Mouse (Mus musculus) testis, adult 2 months (tissue): ENCODE data around the gene Corin. TPM values are rescaled to one million over a fixed set of nuclear protein-coding genes. Genes with fewer than 3 reads are reported as not detected.

ENCODE experiments used
- H3K27ac ChIP-seq: fragments of 200-500 bp; 2 replicates; pipeline ENCODE4 v1.5.1; 2012; ENCODE audit warnings: low read depth, low read length; ENCODE audit not compliant: control insufficient read depth, insufficient read depth
- H3K27me3 ChIP-seq: fragments of 200-500 bp; 2 replicates; pipeline ENCODE4 v1.6.1; 2012; ENCODE audit warnings: mild to moderate bottlenecking, low read length, moderate library complexity; ENCODE audit not compliant: control insufficient read depth, insufficient read depth
- H3K36me3 ChIP-seq: fragments of 200-500 bp; 2 replicates; pipeline ENCODE4 v1.6.1; 2012; ENCODE audit warnings: mild to moderate bottlenecking, low read length; ENCODE audit not compliant: control insufficient read depth, insufficient read depth
- H3K4me1 ChIP-seq: fragments of 200-500 bp; 2 replicates; pipeline ENCODE4 v1.6.1; 2012; ENCODE audit warnings: low read length; ENCODE audit not compliant: control insufficient read depth, insufficient read depth
- H3K4me3 ChIP-seq: fragments of 200-500 bp; 2 replicates; pipeline ENCODE4 v1.5.1; 2012; ENCODE audit warnings: low read depth, mild to moderate bottlenecking, low read length, moderate library complexity, mixed read lengths; ENCODE audit not compliant: control insufficient read depth
- CTCF ChIP-seq: fragments of 200-500 bp; IDR thresholded peaks from 2 replicates; pipeline ENCODE4 v1.5.1; 2012; ENCODE audit warnings: low read depth, mild to moderate bottlenecking, inconsistent platforms, low read length, moderate library complexity; ENCODE audit not compliant: control insufficient read depth, insufficient read depth, insufficient replicate concordance
- POLR2A ChIP-seq: fragments of 200-500 bp; IDR thresholded peaks from 2 replicates; pipeline ENCODE4 v1.6.1; 2012; ENCODE audit warnings: low read depth, mild to moderate bottlenecking, inconsistent platforms, low read length, moderate library complexity; ENCODE audit not compliant: control insufficient read depth
- polyA plus RNA-seq: library from polyadenylated mRNA; depleted of rRNA; stranded (reverse); fragments of >200 nt; gene quantifications from 2 replicates; pipeline ENCODE4 v1.2.3, GENCODE M21; 2012

The Corin gene
- polyA plus RNA-seq, 1 experiment, result 11.2 TPM

- Histone ChIP-seq H3K4me1 (no peaks in the 10 kb centered on the region), H3K36me3 (no peaks in the 10 kb centered on the region), H3K4me3 (no peak overlapping the region), H3K27ac (no peak overlapping the region), H3K27me3 (no peaks in the 10 kb centered on the region)
- TF ChIP-seq POLR2A (no peak), CTCF (no peak)
Measured at GRCm38 (mm10) chr5:72441181-72441580, 63.1 kb downstream of the Corin start.

DNA sequence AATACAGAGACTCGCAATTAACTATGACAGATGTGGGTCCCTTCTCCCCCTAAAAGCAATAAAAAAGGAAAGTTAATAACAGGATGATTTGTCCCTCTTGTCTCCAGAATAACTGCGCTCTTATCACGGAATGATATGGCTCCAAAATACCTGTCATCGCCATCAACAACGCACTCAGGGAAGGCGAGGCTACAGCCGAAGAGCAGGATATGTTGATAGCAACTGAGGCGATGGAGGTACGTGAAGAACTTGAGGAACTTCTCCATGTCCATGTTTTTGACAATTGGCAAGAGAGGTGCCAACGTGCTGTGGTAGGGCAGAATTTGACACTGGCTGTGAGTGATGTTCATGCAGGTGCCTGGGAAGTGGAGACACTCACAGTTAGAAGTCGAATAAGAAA is 69.2 kb downstream of the Corin start:
- TF ChIP-seq CTCF (no peak), POLR2A (no peak)
- Histone ChIP-seq H3K4me1 (no peaks in the 10 kb centered on the region), H3K36me3 (no peaks in the 10 kb centered on the region), H3K27ac (no peak overlapping the region), H3K27me3 (no peaks in the 10 kb centered on the region), H3K4me3 (no peak overlapping the region)

DNA sequence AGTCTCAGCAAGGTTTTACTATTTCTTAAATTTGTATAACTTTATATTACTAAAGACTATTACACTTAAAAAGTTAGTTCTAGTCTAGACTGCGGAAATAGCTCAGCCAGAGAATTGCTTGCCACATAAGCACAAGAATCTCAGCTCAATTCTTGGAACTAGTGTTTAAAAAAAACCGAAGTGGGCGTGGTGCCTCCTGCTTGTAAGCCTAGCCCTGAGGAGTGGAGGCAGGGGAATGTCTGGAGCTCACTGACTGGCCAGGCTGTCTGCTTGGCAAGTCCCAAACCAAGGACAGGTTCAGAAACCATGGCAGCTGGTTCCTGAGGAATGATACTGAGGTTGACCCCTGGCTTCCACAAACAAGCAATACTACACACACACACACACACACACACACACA is 72.4 kb downstream of the Corin start:
- TF ChIP-seq CTCF, result no peak
- no peak for TF ChIP-seq POLR2A
- Histone ChIP-seq H3K4me3 (no peak overlapping the region), H3K4me1 (no peaks in the 10 kb centered on the region), H3K36me3 (no peaks in the 10 kb centered on the region), H3K27me3 (no peaks in the 10 kb centered on the region), H3K27ac (no peak overlapping the region)

DNA sequence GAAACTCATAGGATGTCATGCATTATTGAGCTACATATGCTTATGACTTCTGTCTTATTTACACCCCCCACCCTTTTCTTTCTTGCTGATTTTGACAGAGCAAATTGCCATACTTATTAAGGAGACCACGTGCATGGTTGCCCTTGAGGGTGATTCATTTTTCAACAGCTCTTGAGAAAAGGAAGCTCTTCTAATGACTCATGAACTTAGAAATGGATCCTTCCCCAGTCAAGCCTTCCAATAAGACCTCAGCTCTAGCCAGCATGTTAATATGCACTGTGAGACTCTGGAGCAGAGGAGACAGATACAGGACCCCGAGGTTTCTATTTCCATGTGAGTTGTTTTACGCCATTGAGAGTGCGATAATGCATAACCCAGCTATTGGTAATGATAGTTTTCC is 76.7 kb downstream of the Corin start:
- Histone ChIP-seq H3K4me1 (no peaks in the 10 kb centered on the region), H3K27ac (no peak overlapping the region), H3K27me3 (no peaks in the 10 kb centered on the region), H3K36me3 (no peaks in the 10 kb centered on the region), H3K4me3 (no peak overlapping the region)
- TF ChIP-seq CTCF (no peak), POLR2A (no peak)

DNA sequence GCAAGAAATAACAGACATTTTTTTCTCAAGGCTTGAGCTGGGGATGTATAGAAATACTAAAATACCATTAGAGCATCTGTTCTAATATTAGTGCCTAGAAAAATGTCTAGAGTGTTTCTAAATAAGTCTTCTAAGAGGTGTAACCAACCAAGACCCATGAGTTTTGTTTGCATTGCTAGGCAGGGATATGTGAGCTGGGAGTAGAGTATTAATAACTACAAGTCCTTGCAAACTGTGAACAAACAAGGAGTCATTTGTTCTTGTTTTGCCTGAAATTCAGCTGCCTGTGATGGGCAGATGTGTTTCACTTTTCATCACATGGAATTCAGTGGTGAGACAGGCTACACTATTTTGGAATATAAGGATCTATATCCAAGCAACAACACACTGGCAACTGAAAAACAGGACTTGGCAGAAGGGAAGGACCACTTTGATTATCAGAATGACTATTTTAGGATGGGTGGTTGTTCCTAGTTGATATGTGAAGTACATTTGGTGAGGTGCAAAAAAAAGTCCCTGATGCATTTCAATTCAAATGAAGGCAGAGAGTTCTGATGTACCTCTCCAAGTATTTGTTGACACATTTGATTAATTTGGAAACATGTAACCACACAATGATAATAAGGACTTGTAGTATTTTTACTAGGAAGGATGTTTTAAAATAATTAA is 78.8 kb downstream of the Corin start:
- Histone ChIP-seq H3K36me3 (no peaks in the 10 kb centered on the region), H3K4me1 (no peaks in the 10 kb centered on the region), H3K27me3 (no peaks in the 10 kb centered on the region), H3K27ac (no peak overlapping the region), H3K4me3 (no peak overlapping the region)
- no peak for TF ChIP-seq POLR2A
- no peak for TF ChIP-seq CTCF

DNA sequence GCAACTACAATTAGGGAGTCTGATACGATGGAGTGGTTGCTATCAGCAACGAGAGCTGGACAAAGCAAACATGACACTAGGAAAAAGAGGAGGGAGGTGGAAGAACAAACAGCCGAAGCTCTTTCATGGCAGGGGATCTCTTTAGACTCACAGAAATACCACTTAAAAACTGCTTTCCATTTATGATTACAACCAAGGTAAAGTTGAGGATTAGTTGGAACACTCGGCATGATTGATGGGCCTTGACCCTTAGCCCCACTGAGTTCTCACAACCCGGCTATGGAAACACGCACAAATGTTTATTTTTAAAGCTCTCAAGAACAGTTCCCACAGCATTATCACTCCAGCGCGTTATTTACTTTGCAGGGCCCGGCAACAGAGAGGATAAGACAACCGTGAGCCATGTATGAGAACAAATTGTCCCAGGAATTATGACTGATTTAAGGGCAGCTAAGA is 92.4 kb downstream of the Corin start:
- TF ChIP-seq CTCF (no peak), POLR2A (no peak)
- Histone ChIP-seq H3K4me3 (no peak overlapping the region), H3K36me3 (no peaks in the 10 kb centered on the region), H3K27ac (no peak overlapping the region), H3K4me1 (no peaks in the 10 kb centered on the region), H3K27me3 (no peaks in the 10 kb centered on the region)

- Histone ChIP-seq H3K4me3 (no peak overlapping the region), H3K36me3 (no peaks in the 10 kb centered on the region), H3K4me1 (no peaks in the 10 kb centered on the region), H3K27ac (no peak overlapping the region), H3K27me3 (no peaks in the 10 kb centered on the region)
- no peak for TF ChIP-seq POLR2A
- TF ChIP-seq CTCF, result no peak
Measured at GRCm38 (mm10) chr5:72410841-72411240, 93.4 kb downstream of the Corin start.

- no peaks in the 10 kb centered on the region for H3K27me3 ChIP-seq
- TF ChIP-seq POLR2A (no peak), CTCF (no peak)
Measured at GRCm38 (mm10) chr5:72403376-72403775, 100.9 kb downstream of the Corin start.

GRCm38 (mm10) chr5:72402913-72403312 is 101.4 kb downstream of the Corin start:
- H3K4me3 ChIP-seq, result no peak overlapping the region
- no peaks in the 10 kb centered on the region for H3K27me3 ChIP-seq
- H3K4me1 ChIP-seq, result peaks cover 6% of the 10 kb centered on the region
- no peak overlapping the region for H3K27ac ChIP-seq
- no peaks in the 10 kb centered on the region for H3K36me3 ChIP-seq
- TF ChIP-seq CTCF, result no peak

More at GRCm38 (mm10) chr5:72403376-72403775, 100.9 kb downstream of the Corin start:
- Histone ChIP-seq H3K4me1 (peaks cover 6% of the 10 kb centered on the region), H3K4me3 (no peak overlapping the region), H3K27ac (no peak overlapping the region), H3K36me3 (no peaks in the 10 kb centered on the region)
